Mouse (Mus musculus): ENCODE results near the gene Serf2. TPM values are rescaled to one million over a fixed set of nuclear protein-coding genes. Genes with fewer than 3 reads are reported as not detected.
"Not testable (repeated sequence)": the region's sequence is repeated elsewhere in the genome, so short reads cannot be mapped to it uniquely, and the experiment has no call there.

Gene Serf2
- polyA plus RNA-seq, 1 experiment from 2014 or later, result 482 TPM

GRCm38 (mm10) chr2:121477491-121478266 is 28.7 kb downstream of the Serf2 start:
- 82% methylated on average over 3 of the region's 3 CpGs for whole genome bisulfite sequencing
- H3K9me3 ChIP-seq, result no peaks in the 10 kb centered on the region
- DNase-seq (ENCODE audit: low spot score), result no peak

GRCm38 (mm10) chr2:121480498-121480897 is 31.5 kb downstream of the Serf2 start:
- Histone ChIP-seq H3K4me3 (no peak overlapping the region), H3K27ac (replicated peaks) (no peak overlapping the region), H3K4me1 (no peaks in the 10 kb centered on the region), H3K36me3 (replicated peaks) (no peaks in the 10 kb centered on the region), H3K27me3 (replicated peaks; ENCODE audit: low read depth, poor library complexity, severe bottlenecking) (no peaks in the 10 kb centered on the region), H3K9me3 (no peaks in the 10 kb centered on the region)
- DNase-seq (ENCODE audit: low spot score), result no peak
- 62% methylated on average over 3 of the region's 3 CpGs for WGBS

More at GRCm38 (mm10) chr2:121477491-121478266, 28.7 kb downstream of the Serf2 start:
- Histone ChIP-seq H3K27ac (replicated peaks) (no peak overlapping the region), H3K4me1 (0 out of 2 replicates have a peak, but pooled peaks cover 7% of the 10 kb centered on the region), H3K4me3 (no peak overlapping the region), H3K27me3 (replicated peaks; ENCODE audit: low read depth, poor library complexity, severe bottlenecking) (no peaks in the 10 kb centered on the region), H3K36me3 (replicated peaks) (no peaks in the 10 kb centered on the region)

GRCm38 (mm10) chr2:121480916-121481315 is 31.9 kb downstream of the Serf2 start:
- H3K36me3 ChIP-seq (replicated peaks); H3K27me3 ChIP-seq (replicated peaks; ENCODE audit: low read depth, poor library complexity, severe bottlenecking); H3K9me3 ChIP-seq; DNase-seq (ENCODE audit: low spot score); H3K4me3 ChIP-seq; H3K27ac ChIP-seq (replicated peaks); H3K4me1 ChIP-seq: not testable (repeated sequence)
- WGBS, result 85% methylated on average over 13 of the region's 13 CpGs

GRCm38 (mm10) chr2:121483576-121483975 is 34.6 kb downstream of the Serf2 start:
- no peak overlapping the region for H3K27ac ChIP-seq (replicated peaks)
- H3K27me3 ChIP-seq (replicated peaks; ENCODE audit: low read depth, poor library complexity, severe bottlenecking), result no peaks in the 10 kb centered on the region
- no peaks in the 10 kb centered on the region for H3K9me3 ChIP-seq
- no peaks in the 10 kb centered on the region for H3K36me3 ChIP-seq (replicated peaks)
- no peak for DNase-seq (ENCODE audit: low spot score)
- no peaks in the 10 kb centered on the region for H3K4me1 ChIP-seq
- WGBS, result 75% methylated on average over 8 of the region's 8 CpGs
- H3K4me3 ChIP-seq, result no peak overlapping the region

DNA sequence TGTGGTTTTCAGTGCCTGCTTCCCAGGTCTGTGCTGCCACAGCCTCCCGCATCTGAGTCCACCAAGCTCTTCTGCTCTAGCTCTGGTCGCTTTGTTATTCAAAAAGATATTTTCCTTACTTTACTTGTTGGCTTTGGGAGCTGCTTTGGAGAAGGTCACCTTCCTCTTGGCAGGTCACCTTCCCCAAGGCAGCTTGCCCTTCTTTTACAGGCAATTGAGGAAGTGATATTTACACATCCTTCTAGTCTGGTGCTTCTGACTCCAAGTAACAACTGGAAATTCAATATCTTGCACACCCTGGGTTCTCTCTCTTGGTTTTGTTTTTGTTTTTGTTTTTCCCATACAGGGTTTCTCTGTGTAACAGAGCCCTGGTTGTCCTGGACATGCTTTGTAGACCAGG is 35.4 kb downstream of the Serf2 start:
- H3K27ac ChIP-seq (replicated peaks); H3K27me3 ChIP-seq (replicated peaks; ENCODE audit: low read depth, poor library complexity, severe bottlenecking); H3K4me3 ChIP-seq; H3K9me3 ChIP-seq; H3K4me1 ChIP-seq; H3K36me3 ChIP-seq (replicated peaks); DNase-seq (ENCODE audit: low spot score): not testable (repeated sequence)
- WGBS, result 83% methylated on average over 2 of the region's 2 CpGs

DNA sequence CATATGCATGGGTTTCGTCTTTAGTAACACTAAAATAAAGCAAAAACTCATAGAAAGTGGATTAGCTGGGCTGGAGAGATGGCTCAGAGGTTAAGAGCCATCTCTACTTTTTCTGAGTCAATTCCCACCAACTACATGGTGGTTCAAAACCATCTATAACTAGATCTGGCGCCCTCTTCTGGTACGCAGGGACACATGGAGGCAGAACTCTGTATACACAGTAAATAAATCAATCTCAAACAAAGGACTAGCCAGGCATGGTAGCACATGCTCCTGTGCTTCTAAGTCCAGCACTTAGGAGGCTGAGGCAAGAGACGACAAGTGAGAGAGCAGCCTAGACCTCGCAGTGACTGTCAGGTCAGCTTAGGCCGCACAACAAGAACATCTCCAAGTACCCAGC is 52.6 kb downstream of the Serf2 start:
- 74% methylated on average over 4 of the region's 6 CpGs for WGBS
- not testable (repeated sequence) for H3K9me3 ChIP-seq; DNase-seq (ENCODE audit: low spot score); H3K4me1 ChIP-seq; H3K27me3 ChIP-seq (replicated peaks; ENCODE audit: low read depth, poor library complexity, severe bottlenecking); H3K4me3 ChIP-seq; H3K27ac ChIP-seq (replicated peaks)
- peaks cover 23% of the 10 kb centered on the region for H3K36me3 ChIP-seq (replicated peaks)

DNA sequence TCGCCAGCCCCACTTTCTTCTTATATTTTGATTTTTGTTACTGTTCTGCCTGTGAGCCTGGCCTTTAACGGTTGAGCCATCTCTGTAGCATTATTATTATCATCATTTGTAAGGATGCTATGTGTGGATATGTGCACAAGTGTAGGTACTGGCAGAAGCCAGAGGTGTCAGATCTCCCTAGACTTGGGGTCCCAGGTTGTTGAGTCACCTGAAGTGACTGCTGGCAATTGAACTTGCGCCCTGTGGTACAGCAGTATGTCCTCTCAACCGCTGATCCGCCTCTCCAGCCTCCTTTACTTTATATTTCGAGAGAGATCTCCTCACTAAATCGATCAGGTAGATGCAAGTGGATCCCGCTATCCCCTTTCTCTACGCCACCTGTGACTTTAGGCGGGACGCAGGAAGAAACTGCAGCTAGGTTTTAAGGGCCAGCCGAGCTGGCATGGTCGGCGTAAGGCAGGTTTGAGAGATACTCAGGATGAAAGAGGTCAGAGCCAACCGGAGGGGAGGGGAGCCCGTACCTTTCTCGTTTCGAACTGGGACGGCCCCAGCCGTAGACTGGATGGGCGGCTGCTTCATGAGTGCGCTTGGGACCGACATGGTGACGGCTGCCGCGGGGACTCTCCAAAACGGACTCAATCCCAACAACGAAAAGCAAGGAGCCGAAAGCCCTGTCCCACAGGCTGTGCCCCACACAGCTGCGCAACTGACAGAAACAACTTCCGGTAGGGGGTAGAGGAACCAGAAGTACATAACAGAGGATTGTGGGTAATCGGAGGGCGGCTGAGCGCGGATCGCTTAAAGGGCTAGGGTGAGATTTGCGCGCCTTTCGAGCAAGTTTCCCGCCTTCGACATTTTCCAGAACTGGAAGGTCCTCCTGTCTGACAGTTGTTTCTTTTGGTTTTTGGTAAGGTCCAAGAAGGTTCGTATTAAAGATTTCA is 57.2 kb downstream of the Serf2 start, which contains the start of the genes Mfap1a and Wdr76:
Mfap1a (minus strand) TSS at position 724 of the 941 bp plus-strand sequence.
Wdr76 (plus strand) TSS at position 782 of the 941 bp plus-strand sequence.
- not testable (repeated sequence) for H3K9me3 ChIP-seq; H3K27me3 ChIP-seq (replicated peaks; ENCODE audit: low read depth, poor library complexity, severe bottlenecking)
- peak; percentile 90 for DNase-seq (ENCODE audit: low spot score)
- H3K36me3 ChIP-seq (replicated peaks), result peaks cover 44% of the 10 kb centered on the region
- peak within 1 kb of the TSS; percentile 80 for H3K27ac ChIP-seq (replicated peaks)
- WGBS, result 5% methylated on average over 42 of the region's 42 CpGs
- peaks cover 18% of the 10 kb centered on the region for H3K4me1 ChIP-seq
- H3K4me3 ChIP-seq, result peak within 1 kb of the TSS; percentile 67

- Histone ChIP-seq H3K27ac (replicated peaks) (peak overlapping the region; percentile 41; the same call in 1 of the 2 replicates), H3K27me3 (replicated peaks; ENCODE audit: low read depth, poor library complexity, severe bottlenecking) (no peaks in the 10 kb centered on the region), H3K4me3 (peak overlapping the region; percentile 67), H3K36me3 (replicated peaks) (peaks cover 54% of the 10 kb centered on the region), H3K4me1 (peaks cover 18% of the 10 kb centered on the region), H3K9me3 (no peaks in the 10 kb centered on the region)
- 33% methylated on average over 12 of the region's 12 CpGs for WGBS
- no peak for DNase-seq (ENCODE audit: low spot score)
These were observed 58.4 kb downstream of the Serf2 start for GRCm38 (mm10) chr2:121507173-121507950.

Small RNA genes lying within 50 kb of the gene (microRNA-seq; reads per million reads assigned to microRNA genes)
- gene Gm22953, result not detected

Other genes with a start within 250 kb of the Serf2 start
- 120 and 124 TPM in 2 replicates for gene Trp53bp1, start 177.8 kb upstream of the Serf2 start, polyA plus RNA-seq (2016; fragmentation: Nextera tagmentation; extraction: Ambion mirVana)
- 3.4 and 4.2 TPM in 2 replicates for gene Map1a, start 159.6 kb upstream of the Serf2 start, polyA plus RNA-seq (2016; fragmentation: Nextera tagmentation; extraction: Ambion mirVana)
- 10.2 and 10.5 TPM in 2 replicates for gene Ppip5k1, start 93.8 kb upstream of the Serf2 start, polyA plus RNA-seq (2016; fragmentation: Nextera tagmentation; extraction: Ambion mirVana)
- gene Ckmt1, start 91.5 kb upstream of the Serf2 start, polyA plus RNA-seq (2016; fragmentation: Nextera tagmentation; extraction: Ambion mirVana), result 3.6 and 6.0 TPM in 2 replicates
- not detected in 2 replicates for gene Strc, start 62.0 kb upstream of the Serf2 start, polyA plus RNA-seq (2016; fragmentation: Nextera tagmentation; extraction: Ambion mirVana)
- 609 and 638 TPM in 2 replicates for gene Pdia3, start 35.4 kb upstream of the Serf2 start, polyA plus RNA-seq (2016; fragmentation: Nextera tagmentation; extraction: Ambion mirVana)
- gene Catsper2, start 35.4 kb upstream of the Serf2 start, polyA plus RNA-seq (2016; fragmentation: Nextera tagmentation; extraction: Ambion mirVana), result 3.3 and 3.7 TPM in 2 replicates
- gene Ell3, start 4.9 kb upstream of the Serf2 start, polyA plus RNA-seq (2016; fragmentation: Nextera tagmentation; extraction: Ambion mirVana), result 8.0 and 12.0 TPM in 2 replicates
- gene Hypk, start 4.1 kb downstream of the Serf2 start, polyA plus RNA-seq (2016; fragmentation: Nextera tagmentation; extraction: Ambion mirVana), result 143 and 146 TPM in 2 replicates
- 0.30 and 0.57 TPM in 2 replicates for gene Serinc4, start 7.6 kb downstream of the Serf2 start, polyA plus RNA-seq (2016; fragmentation: Nextera tagmentation; extraction: Ambion mirVana)
- gene Mfap1b, start 24.9 kb downstream of the Serf2 start, polyA plus RNA-seq (2016; fragmentation: Nextera tagmentation; extraction: Ambion mirVana), result 53.2 and 55.4 TPM in 2 replicates
- 27.1 and 28.6 TPM in 2 replicates for gene Mfap1a, start 57.5 kb downstream of the Serf2 start, polyA plus RNA-seq (2016; fragmentation: Nextera tagmentation; extraction: Ambion mirVana)
- 10.8 TPM in 2 replicates for gene Wdr76, start 57.5 kb downstream of the Serf2 start, polyA plus RNA-seq (2016; fragmentation: Nextera tagmentation; extraction: Ambion mirVana)